Mouse (Mus musculus): ENCODE measurements around the gene Zmynd19.

Zmynd19 gene

DNA sequence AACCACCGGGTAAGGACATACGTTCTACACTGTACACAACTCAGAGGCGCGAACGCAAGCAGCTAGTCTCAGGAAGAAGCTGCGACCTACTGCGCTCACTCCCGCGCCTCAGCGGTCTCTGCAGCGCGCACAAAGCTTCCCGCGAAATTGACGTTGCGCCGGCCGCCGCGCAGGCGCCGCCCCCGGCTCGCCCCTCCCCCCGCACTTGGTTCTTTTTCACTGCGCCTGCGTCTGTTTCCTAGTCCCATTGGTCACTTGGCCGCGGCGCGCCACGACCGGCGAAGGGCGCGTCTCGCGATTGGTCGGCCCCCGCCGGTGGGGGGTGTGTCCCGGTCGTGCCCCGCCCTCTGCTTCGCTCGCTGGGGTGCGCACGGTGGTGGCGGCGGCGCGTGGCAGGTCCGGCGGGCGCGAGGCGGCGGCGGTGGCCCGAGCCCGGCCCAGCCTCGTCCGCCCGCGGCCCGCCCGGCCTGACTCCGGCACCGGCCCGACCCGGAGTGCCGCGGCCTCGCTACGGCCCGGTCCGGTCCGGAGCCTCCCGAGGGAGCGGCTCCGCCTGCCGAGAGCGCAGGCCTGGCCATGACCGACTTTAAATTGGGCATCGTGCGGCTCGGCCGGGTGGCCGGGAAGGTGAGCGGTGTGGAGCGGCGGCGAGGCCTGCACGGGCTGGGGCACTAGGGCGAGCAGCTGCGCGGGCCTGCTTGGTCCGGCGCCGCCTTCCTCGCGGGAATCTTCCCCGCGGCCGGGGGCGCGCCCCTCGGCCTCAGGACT, at the start of gene Zmynd19:
Zmynd19 (plus strand) TSS at position 372 of the 768 bp plus-strand sequence.
- DNase-seq (ENCODE audit: low read depth, low spot score), result peak; percentile 93

DNA sequence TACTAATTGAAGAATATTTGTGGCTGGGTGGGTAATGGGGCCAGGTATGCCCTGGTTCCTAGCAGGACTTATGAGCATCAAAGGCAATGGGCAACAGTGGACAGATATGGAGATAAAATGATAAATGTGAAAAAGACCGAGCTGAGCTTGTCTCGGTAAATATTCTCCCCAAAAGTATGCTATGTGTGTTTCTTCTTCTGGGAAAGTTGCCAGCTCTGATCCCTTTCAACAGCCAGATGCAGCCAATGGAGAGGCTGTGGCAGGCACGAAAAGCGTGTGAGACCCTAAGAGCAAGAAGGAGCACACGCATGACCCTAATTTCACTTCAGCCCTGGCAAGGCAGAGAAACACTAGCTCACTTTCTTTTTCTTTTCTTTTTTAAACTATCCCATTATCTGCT, 48.5 kb upstream of the Zmynd19 start:
- no peak for DNase-seq (ENCODE audit: low read depth, low spot score)

DNA sequence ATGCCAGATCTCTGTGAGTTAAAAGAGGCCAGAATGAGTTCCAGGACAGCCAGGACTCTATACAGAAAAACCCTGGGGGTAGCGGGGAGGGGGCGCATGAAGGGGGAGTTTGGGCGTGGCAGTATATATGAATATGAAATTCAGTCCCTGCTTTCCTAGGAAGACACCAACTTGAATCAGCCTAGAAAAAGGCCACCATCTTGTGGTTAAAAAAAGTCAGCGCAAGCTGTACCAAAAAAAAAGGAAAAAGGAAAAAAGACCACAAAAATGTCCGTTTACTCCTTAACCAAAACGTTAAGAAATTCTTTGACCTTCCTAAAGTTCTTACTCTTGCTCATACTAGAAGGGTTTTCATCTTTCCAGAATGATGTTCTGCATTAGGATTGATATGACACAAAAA, 46.6 kb upstream of the Zmynd19 start:
- no peak for DNase-seq (ENCODE audit: low read depth, low spot score)

DNA sequence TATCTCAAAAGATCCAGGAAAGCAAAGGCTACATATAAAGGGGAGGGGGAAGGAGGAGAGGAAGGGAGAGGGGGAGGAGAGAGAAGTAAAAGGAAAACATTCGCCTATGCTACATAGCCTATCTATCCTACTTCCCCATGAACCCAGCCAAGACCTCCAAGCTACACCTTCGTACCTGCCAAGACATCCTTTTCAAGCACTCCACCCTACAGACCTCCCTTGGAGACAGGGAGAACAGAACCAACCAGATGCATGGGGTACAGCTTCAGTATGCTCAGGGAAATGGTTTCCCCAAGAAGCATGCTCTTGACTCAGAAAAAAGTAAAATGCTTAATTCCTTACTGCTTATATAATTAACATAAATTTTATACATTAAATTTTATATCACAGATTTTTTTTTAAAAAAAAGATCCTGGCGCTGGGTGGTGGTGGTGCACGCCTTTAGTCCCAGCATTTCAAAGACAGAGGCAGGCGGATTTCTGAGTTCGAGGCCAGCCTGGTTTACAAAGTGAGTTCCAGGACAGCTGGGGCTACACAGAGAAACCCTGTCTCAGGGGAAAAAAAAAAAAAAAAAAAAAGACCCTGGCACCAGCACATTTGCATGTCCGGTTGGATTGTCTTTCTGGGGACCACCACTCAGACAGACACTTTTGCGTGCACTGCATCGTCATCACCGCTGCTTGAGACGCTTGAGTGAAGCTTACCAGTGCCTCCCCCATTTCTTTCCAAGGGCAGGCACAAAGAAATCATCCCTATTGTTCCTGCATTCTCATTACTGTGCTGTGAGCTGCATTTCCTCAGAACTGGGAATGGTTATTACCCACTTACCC, 44.6 kb upstream of the Zmynd19 start:
- DNase-seq (ENCODE audit: low read depth, low spot score), result no peak

DNA sequence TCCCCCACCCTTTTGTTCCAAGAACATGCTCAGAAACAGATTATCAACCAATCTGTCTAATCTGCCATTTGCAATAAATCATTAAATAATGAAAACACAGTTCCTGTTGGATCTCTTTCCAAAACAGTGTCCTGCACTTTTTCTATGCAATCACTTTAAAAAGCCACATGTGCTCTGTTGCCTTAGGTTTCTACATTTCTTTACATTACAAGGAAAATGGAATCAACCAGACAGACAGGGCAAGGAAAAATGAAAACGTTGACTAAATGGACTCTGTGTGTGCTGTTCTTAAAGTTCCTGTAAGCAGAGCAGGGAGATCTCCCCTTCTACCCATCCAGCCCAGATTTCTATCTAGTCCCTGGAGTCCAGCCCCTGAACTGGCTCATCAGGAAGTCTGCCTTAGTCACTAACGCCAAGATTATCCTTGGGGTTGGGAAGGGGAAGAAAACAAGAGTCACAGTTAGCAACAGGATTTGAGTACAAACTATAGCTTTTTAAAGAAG, 43.9 kb upstream of the Zmynd19 start:
- no peak for DNase-seq (ENCODE audit: low read depth, low spot score)

DNA sequence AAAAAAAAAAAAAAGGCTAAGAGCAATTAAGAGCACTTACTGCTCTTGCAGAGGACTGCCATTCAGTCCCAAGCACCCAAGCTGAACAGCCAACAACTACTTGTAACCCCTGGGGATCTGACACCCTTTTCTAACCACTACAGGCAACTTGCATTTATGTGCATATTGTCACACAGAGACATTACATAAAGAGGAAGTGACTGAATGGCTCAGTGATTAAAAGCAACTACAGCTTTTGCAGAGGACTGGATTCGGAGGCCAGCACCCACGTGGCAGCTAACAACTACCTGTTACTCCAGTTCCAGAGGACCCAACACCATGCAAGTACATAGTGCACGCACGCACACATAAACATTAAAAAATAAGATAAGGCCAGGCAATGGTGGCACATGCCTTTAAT, 39.1 kb upstream of the Zmynd19 start:
- DNase-seq (ENCODE audit: low read depth, low spot score), result no peak

DNA sequence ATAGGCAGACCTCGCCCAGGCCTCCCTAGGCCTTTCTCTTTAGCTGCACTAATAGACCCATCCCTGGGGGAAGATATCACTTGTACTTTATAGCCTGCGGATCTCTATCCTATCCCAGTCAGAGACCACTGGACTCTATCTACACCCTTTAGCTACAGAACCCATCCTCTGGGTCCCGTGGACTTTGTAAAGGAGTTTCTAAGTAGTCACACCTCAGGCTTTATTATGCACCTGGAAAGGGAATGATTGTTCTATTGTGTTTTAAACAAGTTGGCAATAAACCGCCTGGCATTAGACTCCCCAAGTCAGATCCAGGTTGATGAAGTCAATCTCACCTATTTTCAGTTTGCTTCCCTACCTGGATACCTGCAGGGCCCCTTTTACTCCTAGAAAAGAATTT, 37.4 kb upstream of the Zmynd19 start:
- DNase-seq (ENCODE audit: low read depth, low spot score), result no peak

DNA sequence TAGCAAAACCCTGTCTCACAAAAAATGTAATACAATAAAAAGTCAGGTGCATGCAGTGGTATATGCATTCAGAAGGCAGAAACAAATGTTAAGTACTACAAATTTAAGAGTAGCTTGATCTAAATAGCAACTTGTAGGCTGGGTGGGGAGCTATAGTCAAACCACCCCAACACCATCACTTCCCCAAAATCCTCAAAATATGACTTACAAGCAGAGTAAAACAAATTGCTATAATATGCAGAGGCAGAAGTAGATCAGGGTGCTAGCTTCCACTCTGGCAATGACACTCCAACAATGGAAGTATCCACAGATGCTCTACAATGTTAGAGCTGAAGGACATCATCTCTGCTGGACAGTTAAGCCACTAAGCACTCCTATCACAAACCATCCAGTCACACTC, 37.0 kb upstream of the Zmynd19 start:
- DNase-seq (ENCODE audit: low read depth, low spot score), result no peak

DNA sequence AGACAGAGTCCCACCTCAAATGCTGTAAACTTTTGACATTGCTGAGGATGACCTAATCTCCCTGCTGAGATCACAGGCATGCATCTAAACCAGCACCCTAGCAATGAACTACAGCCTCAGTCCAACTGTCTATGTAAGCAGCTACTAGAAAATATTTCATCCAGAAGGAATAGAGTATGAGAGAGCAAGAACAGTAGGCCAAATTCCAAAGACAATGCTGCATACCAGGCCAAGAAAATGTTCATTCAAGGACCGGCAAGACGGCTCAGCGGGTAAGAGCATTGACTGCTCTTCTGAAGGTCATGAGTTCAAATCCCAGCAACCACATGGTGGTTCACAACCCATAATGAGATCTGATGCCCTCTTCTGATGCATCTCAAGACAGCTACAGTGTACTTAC, 34.8 kb upstream of the Zmynd19 start:
- DNase-seq (ENCODE audit: low read depth, low spot score), result no peak

DNA sequence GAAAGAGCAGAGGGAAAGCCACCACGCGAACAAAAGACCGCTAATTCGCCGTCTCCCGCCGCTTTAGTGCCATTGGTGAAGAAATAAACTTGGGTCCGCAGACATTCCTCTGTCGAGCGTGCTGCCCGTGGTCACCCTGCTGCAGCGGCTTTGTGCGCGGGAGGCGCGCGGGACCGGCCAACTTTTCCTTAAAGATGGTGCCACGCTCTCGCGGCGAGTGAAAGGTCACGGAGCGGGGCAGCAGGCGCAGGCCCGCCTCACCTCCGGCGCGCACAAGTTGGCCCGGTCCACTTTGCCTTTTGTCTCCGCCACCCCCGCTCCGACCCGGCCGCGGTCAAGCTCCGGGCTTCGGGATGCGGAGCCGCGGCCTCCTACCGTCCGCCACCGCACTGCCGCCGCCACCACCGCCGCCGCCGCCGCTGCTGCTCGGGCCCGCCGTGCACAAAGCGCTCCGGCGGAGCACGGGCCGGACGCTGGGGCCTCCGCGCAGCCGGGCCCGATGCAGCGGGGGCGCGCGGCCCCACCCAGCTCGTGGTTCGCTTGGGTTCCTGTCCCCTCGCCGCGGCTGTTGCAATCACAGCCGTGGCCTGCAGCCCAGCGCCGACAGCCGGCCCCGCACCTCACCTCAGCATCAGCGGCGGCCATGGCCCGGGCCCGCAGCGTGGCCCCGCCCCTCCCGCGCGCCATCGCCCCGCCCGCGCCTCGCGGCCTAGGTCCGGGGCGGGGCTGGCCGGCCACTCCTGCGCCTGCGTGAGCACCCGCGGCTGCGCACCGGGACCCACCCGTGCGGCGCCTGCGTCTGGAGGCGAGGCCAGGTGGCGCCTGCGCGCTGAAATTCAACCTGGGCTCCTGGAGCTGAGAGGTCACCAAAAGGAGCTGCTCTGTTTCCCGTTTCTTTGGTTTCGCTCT, 30.4 kb upstream of the Zmynd19 start, which contains the start of gene Ehmt1:
Ehmt1 (minus strand) TSS at position 685 of the 909 bp plus-strand sequence.
- peak; percentile 85 for DNase-seq (ENCODE audit: low read depth, low spot score)

DNA sequence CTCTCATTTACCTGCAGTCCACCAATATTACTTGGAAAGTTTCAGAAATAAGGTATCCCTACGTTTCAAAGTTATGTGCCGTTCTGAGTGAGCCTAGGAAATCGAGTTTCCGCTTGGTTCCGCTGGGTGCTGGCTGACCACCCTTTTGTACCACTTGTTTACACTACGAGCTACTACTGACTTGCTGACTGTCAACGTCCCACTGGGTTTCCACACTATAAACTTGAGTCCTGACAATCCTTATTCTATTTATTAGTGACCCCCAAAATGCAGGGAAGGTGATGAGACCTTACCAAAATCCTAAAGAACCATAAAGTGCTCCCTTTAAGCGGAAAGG, 29.8 kb upstream of the Zmynd19 start:
- DNase-seq (ENCODE audit: low read depth, low spot score), result no peak

DNA sequence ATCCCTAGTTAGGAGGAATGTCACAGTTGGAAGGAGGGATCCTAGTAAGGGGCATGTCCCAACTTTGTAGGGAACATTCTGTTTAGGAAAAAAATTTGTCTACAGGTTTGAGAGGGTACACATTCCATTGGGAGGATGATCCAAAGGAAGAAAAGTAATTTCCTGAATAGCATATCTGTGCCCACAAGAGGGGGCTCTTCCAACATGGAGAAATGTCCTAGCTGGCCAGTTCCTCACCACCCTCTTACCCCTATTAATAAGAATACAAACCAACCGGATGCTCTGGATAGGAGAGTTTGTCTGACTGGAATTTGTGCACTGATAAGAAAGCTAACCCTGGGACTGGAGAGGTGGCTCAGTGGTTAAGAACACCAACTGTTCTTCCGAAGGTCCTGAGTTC, 26.0 kb upstream of the Zmynd19 start:
- DNase-seq (ENCODE audit: low read depth, low spot score), result no peak

DNA sequence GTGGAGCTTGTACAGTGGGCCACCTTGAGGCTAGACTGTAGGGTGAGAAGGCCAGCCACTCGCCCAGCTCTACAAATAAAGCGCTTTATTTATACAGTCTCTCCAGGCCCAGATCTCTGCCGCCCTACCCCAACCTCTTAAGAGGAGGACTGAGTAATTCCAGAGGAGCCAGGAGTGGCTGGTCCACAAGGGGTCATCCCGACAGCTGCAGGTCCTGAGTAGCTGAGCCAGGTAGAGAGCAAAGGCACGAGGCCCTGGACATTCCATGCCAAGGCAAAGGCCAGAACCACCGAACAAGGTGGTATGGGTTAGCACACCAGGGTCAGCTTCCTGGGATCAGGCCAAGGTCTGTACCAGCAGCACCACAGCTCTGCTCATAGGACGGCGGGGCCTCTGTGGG, 24.3 kb upstream of the Zmynd19 start:
- no peak for DNase-seq (ENCODE audit: low read depth, low spot score)

DNA sequence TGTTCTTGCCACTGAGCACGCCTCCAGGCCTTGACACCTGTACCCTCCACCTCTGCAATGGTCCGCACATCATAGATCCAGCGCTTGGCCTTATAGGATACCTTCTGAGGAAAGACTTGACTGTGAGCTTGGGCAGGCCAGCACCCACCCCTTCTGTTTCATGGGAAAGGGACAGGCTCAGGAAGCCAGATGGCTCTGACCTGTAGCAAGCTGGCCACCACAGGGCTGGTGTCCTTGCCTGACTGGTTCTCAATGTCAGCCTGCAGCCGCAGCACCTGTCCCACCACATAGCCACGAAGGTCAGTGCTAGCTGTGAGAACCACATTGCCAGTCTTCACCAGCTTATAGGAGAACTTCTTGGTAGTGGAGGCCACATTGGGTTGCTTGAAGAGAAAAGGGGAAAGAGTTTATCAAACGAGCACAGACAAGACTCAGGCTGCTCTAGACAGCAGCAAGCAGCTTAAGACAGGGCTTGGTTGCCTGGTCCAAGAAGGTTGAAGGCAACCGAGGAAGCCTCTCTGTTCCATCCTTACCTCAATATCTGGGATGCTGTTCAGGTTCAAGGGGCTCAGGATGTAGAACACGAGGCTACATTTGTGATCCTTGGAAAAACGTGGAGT, 23.1 kb upstream of the Zmynd19 start:
- DNase-seq (ENCODE audit: low read depth, low spot score), result no peak

DNA sequence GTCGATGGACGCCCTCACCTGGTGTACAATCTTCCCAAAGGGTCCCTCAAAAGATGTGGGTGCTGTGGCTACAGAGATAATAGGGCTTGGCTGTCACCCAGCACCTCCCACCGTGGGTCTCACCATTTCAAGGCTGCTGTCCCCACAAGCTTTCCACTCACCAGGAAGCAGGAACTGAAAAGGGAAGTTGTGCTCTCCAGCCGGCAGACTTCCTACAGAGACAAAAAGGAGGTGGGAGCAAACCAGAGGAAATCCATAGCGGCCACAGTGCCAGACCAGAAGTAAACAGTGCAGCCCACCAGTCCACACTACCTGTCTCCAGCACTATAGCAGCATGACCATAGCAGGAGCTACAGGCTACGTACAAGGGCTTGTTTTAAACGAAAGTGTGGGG, 22.6 kb upstream of the Zmynd19 start:
- no peak for DNase-seq (ENCODE audit: low read depth, low spot score)

DNA sequence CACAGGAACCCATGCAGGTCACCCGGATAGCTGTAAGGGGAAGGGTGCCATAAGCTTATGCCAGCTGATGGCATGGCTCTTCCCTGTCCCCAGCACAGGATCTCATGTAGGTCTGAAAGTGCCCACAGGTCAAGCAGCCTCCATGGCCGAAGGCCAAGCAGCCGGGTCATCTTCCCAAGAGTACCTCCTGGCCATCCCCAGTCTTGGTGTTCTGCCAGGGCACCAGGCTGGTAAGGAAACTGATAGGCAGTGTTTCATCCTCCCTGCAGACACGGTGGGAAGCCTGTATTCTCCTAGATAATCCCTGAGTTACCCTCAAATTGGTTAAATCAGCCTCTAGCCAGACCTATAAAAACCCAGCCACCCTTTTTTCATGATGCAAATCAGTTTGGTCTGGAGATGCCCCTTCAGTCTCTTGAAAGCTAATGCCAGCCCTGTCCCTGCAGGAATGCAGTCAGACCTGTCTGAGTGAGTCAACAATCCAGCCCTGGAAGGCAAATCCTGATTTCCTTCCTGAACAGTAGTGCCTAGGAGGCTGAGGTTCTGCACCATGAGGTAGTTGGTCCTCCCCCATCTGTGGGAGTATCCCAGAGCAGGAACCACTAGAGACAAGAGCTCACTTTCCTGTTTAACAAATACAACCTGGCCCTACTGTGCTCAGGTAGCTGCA, 21.6 kb upstream of the Zmynd19 start:
- no peak for DNase-seq (ENCODE audit: low read depth, low spot score)

DNA sequence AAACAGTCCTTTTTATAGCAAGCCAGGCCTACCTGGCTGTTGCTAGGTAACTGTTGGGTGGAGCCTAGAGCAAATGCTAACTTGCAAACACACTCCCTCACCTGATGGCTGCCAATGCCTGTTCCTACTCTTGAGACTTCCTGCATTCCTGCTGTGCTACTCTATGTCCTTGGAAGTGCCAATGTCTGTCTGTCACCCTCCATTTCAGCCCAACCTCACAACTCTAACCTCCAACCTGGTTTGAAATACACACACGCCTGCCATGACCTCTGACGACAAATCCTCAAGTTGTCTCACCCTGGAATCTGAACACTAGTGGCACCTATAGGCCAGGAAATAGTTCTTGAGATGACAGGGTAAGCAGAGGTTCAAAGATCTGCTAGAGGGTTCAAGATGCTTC, 20.5 kb upstream of the Zmynd19 start:
- no peak for DNase-seq (ENCODE audit: low read depth, low spot score)

DNA sequence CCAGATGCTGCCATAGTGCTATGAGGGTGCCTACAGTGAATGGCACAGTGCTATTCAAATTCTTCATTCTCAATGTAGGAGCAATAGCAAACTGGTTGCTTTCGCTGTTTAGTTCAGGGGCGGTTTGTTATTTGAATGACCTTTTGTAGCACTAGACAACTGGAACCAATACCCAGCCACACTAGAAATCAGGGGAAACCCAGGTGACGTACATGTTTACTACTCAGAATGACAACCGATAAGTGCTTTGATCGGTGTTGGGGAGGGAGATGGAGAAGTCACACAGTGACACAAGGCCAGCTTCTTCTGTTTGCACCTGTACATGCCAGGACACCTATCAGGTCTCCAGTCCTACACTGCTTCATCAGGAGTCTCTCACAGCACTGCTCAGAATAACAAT, 20.0 kb upstream of the Zmynd19 start:
- no peak for DNase-seq (ENCODE audit: low read depth, low spot score)

DNA sequence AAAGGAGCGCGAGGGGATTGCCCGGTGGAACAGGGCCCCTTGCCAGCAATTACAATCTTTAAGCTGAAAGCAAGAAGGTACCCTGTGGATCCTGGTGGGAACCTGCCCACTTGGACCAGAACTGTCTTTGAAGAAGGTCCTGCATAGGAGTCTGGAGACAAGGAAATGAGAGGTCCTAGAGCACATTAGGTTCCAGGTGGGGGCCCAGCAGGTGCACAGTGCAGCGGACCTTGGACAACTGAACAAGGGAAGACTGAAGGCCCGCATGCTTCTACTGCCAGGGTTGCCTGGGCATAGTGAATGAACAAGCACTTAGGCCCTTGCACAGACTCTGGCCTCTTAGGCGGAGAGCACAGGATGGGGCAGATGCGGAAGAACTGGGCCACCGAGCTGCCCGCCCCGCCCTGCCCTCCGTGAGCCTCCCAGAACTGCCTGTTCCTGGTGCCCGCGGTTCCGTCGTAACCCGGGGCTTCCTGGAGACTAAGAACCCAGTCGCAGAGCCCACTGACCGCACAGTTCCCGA, 15.1 kb upstream of the Zmynd19 start:
- DNase-seq (ENCODE audit: low read depth, low spot score), result no peak

DNA sequence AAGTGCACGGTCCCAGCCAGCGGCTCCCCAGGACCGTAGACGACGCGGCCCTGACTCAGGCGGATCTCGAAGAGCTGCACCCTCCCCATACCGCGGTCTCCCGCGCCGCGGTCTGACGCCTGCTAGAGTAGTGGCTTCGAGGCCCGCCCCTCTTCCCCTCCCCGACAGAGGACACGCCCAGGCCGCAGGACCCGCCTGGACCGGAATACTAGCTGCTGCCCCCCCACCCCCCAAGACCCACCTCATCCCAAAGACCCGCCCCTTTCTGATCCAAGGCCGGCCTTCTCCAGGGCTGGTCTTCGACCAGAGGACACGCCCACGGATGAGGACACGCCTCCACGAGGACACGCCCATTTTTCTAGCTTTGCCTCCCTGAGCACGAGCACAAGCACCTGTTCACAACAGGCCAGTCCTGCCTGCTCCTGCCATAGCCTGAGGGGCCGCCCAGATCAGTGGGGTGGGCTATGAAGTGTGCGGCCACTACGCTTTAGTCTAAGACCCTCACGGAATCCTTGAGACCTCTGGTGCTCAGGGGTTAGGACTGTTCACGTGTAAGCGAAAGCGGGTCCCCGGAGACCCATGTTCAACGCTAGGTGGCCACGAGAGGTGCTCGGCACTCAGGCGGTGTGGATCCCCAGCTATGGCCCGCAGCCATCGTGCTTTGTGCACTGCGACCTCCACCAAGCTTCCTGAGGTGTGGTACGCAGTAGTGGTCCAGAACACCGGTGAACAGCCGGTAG, 14.4 kb upstream of the Zmynd19 start, which contains the start of gene Arrdc1:
Arrdc1 (minus strand) TSS at position 196 of the 740 bp plus-strand sequence.
- DNase-seq (ENCODE audit: low read depth, low spot score), result peak; percentile 79

All from brain, embryonic 18.5 days (tissue).